ENCODE assay signal across 22 mouse cellular contexts in genomic region chr1:42774971-42775892, GRCm38 (mm10).
DNase-seq lines count a peak whose midpoint lies in the region; ATAC-seq and TF ChIP-seq lines count a peak whose summit lies in the region.
"Had no signal": no experiment of that assay in that cellular context is flagged by ENCODE, and none has a peak within 500 bp of the region (broad histone marks: within the 10 kb centered on the region; RNA-seq: fewer than 3 reads in every experiment).

No protein-coding gene starts in this region.

- H3K27ac ChIP-seq in forebrain, embryonic 14.5 days (ENCODE audit: low read depth, low read length) = no peak overlapping the region; the same call in 1 of the 2 replicates
- H3K27ac ChIP-seq in forebrain, embryonic 12.5 days = no peak overlapping the region
- H3K27ac ChIP-seq in kidney, embryonic 15.5 days = peak overlapping the region; percentile 92
- H3K27ac ChIP-seq in hindbrain, postnatal 0 days = no peak overlapping the region
- H3K27ac ChIP-seq: embryonic facial prominence, embryonic 15.5 days; hindbrain, embryonic 14.5 days; liver, embryonic 14.5 days; neural tube, embryonic 12.5 days; stomach, postnatal 0 days had no signal

- no peak overlapping the region for H3K4me3 ChIP-seq in forebrain, embryonic 14.5 days (ENCODE audit: low read depth, low read length)
- H3K4me3 ChIP-seq in forebrain, embryonic 12.5 days (replicated peaks) = no peak overlapping the region
- H3K4me3 ChIP-seq in kidney, embryonic 15.5 days (replicated peaks) = no peak overlapping the region
- no peak overlapping the region for H3K4me3 ChIP-seq in hindbrain, postnatal 0 days (ENCODE audit: low read length)
- H3K4me3 ChIP-seq: embryonic facial prominence, embryonic 15.5 days; neural tube, embryonic 12.5 days had no signal

- H3K27me3 ChIP-seq in forebrain, embryonic 14.5 days (replicated peaks; ENCODE audit: control insufficient read depth, insufficient read depth, low read length) = no peaks in the 10 kb centered on the region
- peaks cover 2% of the 10 kb centered on the region; the same call in 1 of the 2 replicates for H3K27me3 ChIP-seq in forebrain, embryonic 12.5 days
- no peaks in the 10 kb centered on the region for H3K27me3 ChIP-seq in kidney, embryonic 15.5 days
- H3K27me3 ChIP-seq in hindbrain, postnatal 0 days (ENCODE audit: insufficient read depth, low read length) = no peaks in the 10 kb centered on the region
- H3K27me3 ChIP-seq: embryonic facial prominence, embryonic 15.5 days; neural tube, embryonic 12.5 days had no signal

- no peak overlapping the region for H3K9ac ChIP-seq in forebrain, embryonic 14.5 days (ENCODE audit: low read length)
- no peak overlapping the region for H3K9ac ChIP-seq in forebrain, embryonic 12.5 days
- no peak overlapping the region for H3K9ac ChIP-seq in kidney, embryonic 15.5 days
- no peak overlapping the region for H3K9ac ChIP-seq in hindbrain, postnatal 0 days (replicated peaks; ENCODE audit: low read length)
- H3K9ac ChIP-seq: embryonic facial prominence, embryonic 15.5 days; hindbrain, embryonic 14.5 days; liver, embryonic 14.5 days; neural tube, embryonic 12.5 days had no signal

- peak; percentile 85 for ATAC-seq in forebrain, embryonic 14.5 days
- no peak for ATAC-seq in forebrain, embryonic 12.5 days (ENCODE audit: low FRiP score)
- peak; percentile 45; the same call in 1 of the 2 replicates for ATAC-seq in kidney, embryonic 15.5 days (replicated peaks; ENCODE audit: low FRiP score)
- ATAC-seq in hindbrain, postnatal 0 days = no peak
- ATAC-seq: intestine, embryonic 16.5 days had no signal

- peak; percentile 73 for DNase-seq in forebrain, embryonic 14.5 days (ENCODE audit: low spot score)
- peak; percentile 35 for DNase-seq in retina, postnatal 1 day
- DNase-seq in retina, embryonic 14.5 days (ENCODE audit: low spot score) = no peak
- DNase-seq in frontal cortex, postnatal 14 days (ENCODE audit: low spot score in 2 of 2) = no peak
- DNase-seq in frontal cortex, postnatal 10 days (ENCODE audit: low spot score in 2 of 2) = no peak
- DNase-seq in hindbrain, postnatal 0 days (ENCODE audit: low spot score) = no peak
- DNase-seq: adrenal gland, postnatal 10 days; cerebellum, adult 2 months; gastrocnemius, postnatal 36 days; heart, postnatal 14 days; left cerebral cortex, postnatal 4 days; lung, postnatal 10 days; right cerebral cortex, postnatal 14 days had no signal

- WGBS in forebrain, embryonic 14.5 days = 62% methylated on average over 7 of the region's 7 CpGs
- 86% methylated on average over 7 of the region's 7 CpGs for WGBS in forebrain, embryonic 12.5 days
- WGBS in kidney, embryonic 15.5 days = 68% methylated on average over 7 of the region's 7 CpGs
- 71% methylated on average over 7 of the region's 7 CpGs for whole genome bisulfite sequencing in hindbrain, postnatal 0 days

- no peak for TF ChIP-seq CTCF in hindbrain, postnatal 0 days (IDR thresholded peaks at IDR 0.05; ENCODE audit: low read depth)

- H3K9me3 ChIP-seq in forebrain, embryonic 14.5 days (replicated peaks; ENCODE audit: control insufficient read depth, low read length) = no peaks in the 10 kb centered on the region
- H3K9me3 ChIP-seq in forebrain, embryonic 12.5 days = no peaks in the 10 kb centered on the region
- no peaks in the 10 kb centered on the region for H3K9me3 ChIP-seq in kidney, embryonic 15.5 days (replicated peaks)
- H3K9me3 ChIP-seq in hindbrain, postnatal 0 days (ENCODE audit: low read length) = no peaks in the 10 kb centered on the region
- H3K9me3 ChIP-seq: embryonic facial prominence, embryonic 15.5 days; neural tube, embryonic 12.5 days had no signal

- H3K4me1 ChIP-seq in forebrain, embryonic 14.5 days (ENCODE audit: control insufficient read depth, insufficient read depth, low read length) = peaks cover 2% of the 10 kb centered on the region; the same call in 1 of the 2 replicates
- peaks cover 3% of the 10 kb centered on the region; the same call in 1 of the 2 replicates for H3K4me1 ChIP-seq in forebrain, embryonic 12.5 days
- peaks cover 26% of the 10 kb centered on the region for H3K4me1 ChIP-seq in kidney, embryonic 15.5 days
- H3K4me1 ChIP-seq in hindbrain, postnatal 0 days (ENCODE audit: insufficient read depth, low read length) = no peaks in the 10 kb centered on the region
- H3K4me1 ChIP-seq: neural tube, embryonic 12.5 days had no signal

- H3K36me3 ChIP-seq in forebrain, embryonic 14.5 days (ENCODE audit: control insufficient read depth, insufficient read depth, low read length) = no peaks in the 10 kb centered on the region
- H3K36me3 ChIP-seq in forebrain, embryonic 12.5 days (replicated peaks) = no peaks in the 10 kb centered on the region
- no peaks in the 10 kb centered on the region for H3K36me3 ChIP-seq in kidney, embryonic 15.5 days
- no peaks in the 10 kb centered on the region for H3K36me3 ChIP-seq in hindbrain, postnatal 0 days (ENCODE audit: insufficient read depth, low read length)
- H3K36me3 ChIP-seq: embryonic facial prominence, embryonic 15.5 days; neural tube, embryonic 12.5 days had no signal

- no peak overlapping the region for H3K4me2 ChIP-seq in forebrain, embryonic 14.5 days (ENCODE audit: low read length)
- H3K4me2 ChIP-seq in forebrain, embryonic 12.5 days = no peak overlapping the region
- H3K4me2 ChIP-seq in kidney, embryonic 15.5 days = no peak overlapping the region
- H3K4me2 ChIP-seq in hindbrain, postnatal 0 days (ENCODE audit: low read depth, low read length) = no peak overlapping the region
- H3K4me2 ChIP-seq: embryonic facial prominence, embryonic 15.5 days; heart, embryonic 11.5 days; hindbrain, embryonic 14.5 days; neural tube, embryonic 12.5 days had no signal

Comparison
In these comparisons a context has a peak if more than half of its experiments do, and no peak if none do; other contexts are left out.
1. ATAC-seq: peak in forebrain, embryonic 14.5 days (single experiment) and kidney, embryonic 15.5 days (single experiment); none in forebrain, embryonic 12.5 days (single experiment) and hindbrain, postnatal 0 days (single experiment).
2. DNase-seq: peak in forebrain, embryonic 14.5 days (single experiment) and retina, postnatal 1 day (single experiment); none in retina, embryonic 14.5 days (single experiment), frontal cortex, postnatal 14 days (0 of 2), frontal cortex, postnatal 10 days (0 of 2) and hindbrain, postnatal 0 days (single experiment).